Mouse (Mus musculus): Measurements from ENCODE around the gene Ccdc171. TPM values are rescaled to one million over a fixed set of nuclear protein-coding genes. Genes with fewer than 3 reads are reported as not detected.
A peak's percentile ranks its signal among the peaks of the same experiment; 100 is the strongest.
"Not testable (repeated sequence)": the region's sequence is repeated elsewhere in the genome, so short reads cannot be mapped to it uniquely, and the experiment has no call there.

Ccdc171 gene
- total RNA-seq, 2 experiments from 2014 or later: 0.59 to 0.70 TPM

- no peak overlapping the region for H3K4me3 ChIP-seq
- no peak overlapping the region for H3K27ac ChIP-seq
- no peak for DNase-seq
- intact Hi-C loops (cut with DNase I): no loop called here
- TF ChIP-seq CTCF (IDR thresholded peaks at IDR 0.05): no peak
These were observed 12.7 kb upstream of the Ccdc171 start for GRCm38 (mm10) chr4:83512644-83513043.

DNA sequence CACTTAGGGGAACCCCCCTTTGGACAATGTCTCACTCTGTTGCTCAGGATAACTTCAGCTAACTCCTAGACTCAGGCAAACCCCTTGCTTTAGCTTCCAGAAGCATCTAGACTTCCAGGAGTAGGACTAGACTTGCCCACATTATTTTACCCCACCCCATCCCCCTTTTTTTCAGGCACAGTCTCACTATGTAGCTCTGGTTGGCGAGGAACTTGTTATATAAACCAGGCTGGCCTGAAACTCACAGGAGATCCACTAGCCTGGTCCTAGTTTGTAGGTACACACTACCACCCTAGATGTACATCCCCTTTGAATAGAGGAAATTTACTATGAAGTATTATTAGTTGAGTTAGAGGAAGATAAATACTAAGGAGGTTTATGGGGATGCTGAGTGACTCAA, 11.2 kb upstream of the Ccdc171 start:
- Histone ChIP-seq H3K27ac (no peak overlapping the region), H3K4me3 (no peak overlapping the region)
- TF ChIP-seq CTCF (IDR thresholded peaks at IDR 0.05): no peak
- intact Hi-C loops (cut with DNase I): no loop called here
- no peak for DNase-seq

DNA sequence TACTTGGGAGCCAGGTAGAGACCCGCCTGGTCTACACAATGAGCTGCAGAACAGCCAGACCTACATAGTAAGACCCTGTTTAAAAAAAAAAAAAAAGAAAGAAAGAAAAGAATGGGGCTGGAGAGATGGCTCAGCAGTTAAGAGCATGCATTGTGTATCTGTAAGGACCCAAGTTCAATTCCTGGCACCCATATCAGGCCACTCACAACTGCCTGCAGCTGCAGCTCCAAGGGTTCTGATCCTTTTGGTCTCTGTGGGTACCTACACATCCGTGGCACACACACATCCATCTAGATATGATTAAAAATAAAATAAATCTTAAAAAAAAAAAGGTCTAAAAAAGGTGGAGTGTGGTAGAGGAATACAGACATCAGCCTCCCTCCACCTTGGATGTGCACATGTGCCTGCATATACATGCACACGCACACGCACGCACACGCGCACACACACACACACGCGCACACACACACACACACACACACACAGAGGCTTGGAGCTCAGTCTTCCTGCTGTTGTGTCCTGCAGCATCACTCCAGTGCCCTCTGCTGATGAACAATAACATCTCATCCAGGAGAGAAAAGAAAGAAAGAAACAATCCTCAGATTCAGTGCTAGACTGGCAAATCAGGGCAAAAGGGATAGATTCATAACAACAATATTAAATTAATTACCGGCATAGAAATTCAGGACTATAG, 10.2 kb upstream of the Ccdc171 start:
- intact Hi-C loops (cut with DNase I): no loop called here
- peak; percentile 29; the same call in 1 of the 2 replicates for TF ChIP-seq CTCF (IDR thresholded peaks at IDR 0.05)

GRCm38 (mm10) chr4:83516144-83516543, 9.2 kb upstream of the Ccdc171 start:
- H3K27ac ChIP-seq; intact Hi-C loops (cut with DNase I); H3K4me3 ChIP-seq; DNase-seq: not testable (repeated sequence)

More for the DNA sequence above, 10.2 kb upstream of the Ccdc171 start:
- DNase-seq: no peak
- no peak overlapping the region for H3K27ac ChIP-seq
- no peak overlapping the region for H3K4me3 ChIP-seq

- H3K27ac ChIP-seq: no peak overlapping the region
- intact Hi-C loops (cut with DNase I): no loop called here
- no peak for TF ChIP-seq CTCF (IDR thresholded peaks at IDR 0.05)
- DNase-seq: no peak
- H3K4me3 ChIP-seq: no peak overlapping the region
These were observed 6.2 kb upstream of the Ccdc171 start for GRCm38 (mm10) chr4:83519148-83519547.

- no peak for DNase-seq
- intact Hi-C loops (cut with DNase I): loop anchor here (10.0 kb wide), 1 partner anchor 55 kb away; no protein-coding TSS in a partner anchor
- no peak overlapping the region for H3K4me3 ChIP-seq
- no peak overlapping the region for H3K27ac ChIP-seq
- no peak for TF ChIP-seq CTCF (IDR thresholded peaks at IDR 0.05)
These were observed 5.5 kb upstream of the Ccdc171 start for GRCm38 (mm10) chr4:83519807-83520206.

- DNase-seq: no peak
- Histone ChIP-seq H3K4me3 (no peak overlapping the region), H3K27ac (no peak overlapping the region)
- TF ChIP-seq CTCF (IDR thresholded peaks at IDR 0.05): no peak
- intact Hi-C loops (cut with DNase I): loop anchor here (10.0 kb wide), 1 partner anchor 54 kb away; no protein-coding TSS in a partner anchor
These were observed 5.0 kb upstream of the Ccdc171 start for GRCm38 (mm10) chr4:83520308-83520707.

DNA sequence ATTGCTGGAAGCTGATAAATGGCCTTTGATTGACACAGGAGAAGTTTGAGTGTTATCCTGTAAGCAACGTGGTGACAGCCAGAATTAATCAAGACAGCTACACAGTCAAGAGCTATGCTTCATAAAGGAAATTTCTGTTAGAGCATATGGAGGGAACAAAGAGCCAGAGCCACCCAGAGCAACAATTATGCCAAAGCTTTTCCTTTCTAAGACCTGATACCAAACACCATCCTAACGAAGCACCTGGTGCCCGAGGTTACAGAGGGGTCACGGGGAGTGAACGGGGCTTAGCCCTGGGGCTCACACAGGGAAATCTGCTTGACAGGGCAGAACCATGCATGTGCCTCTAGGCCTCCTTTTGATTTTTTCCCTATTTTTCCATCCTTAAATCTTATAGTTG, 3.3 kb upstream of the Ccdc171 start:
- intact Hi-C loops (cut with DNase I): loop anchor here (10.0 kb wide), 1 partner anchor 53 kb away; no protein-coding TSS in a partner anchor
- no peak for TF ChIP-seq CTCF (IDR thresholded peaks at IDR 0.05)
- H3K4me3 ChIP-seq: no peak overlapping the region

GRCm38 (mm10) chr4:83524456-83524842, 896 bp upstream of the Ccdc171 start:
- peak overlapping the region; percentile 97 for H3K27ac ChIP-seq
- H3K4me3 ChIP-seq: peak overlapping the region; percentile 76
- DNase-seq: no peak
- intact Hi-C loops (cut with DNase I): loop anchor here (2.0 to 10.0 kb wide), 2 partner anchors 38 to 50 kb away; partner anchors contain the start of gene Psip1
- no peak for TF ChIP-seq CTCF (IDR thresholded peaks at IDR 0.05)

More for the DNA sequence above, 3.3 kb upstream of the Ccdc171 start:
- no peak overlapping the region for H3K27ac ChIP-seq
- DNase-seq: no peak

DNA sequence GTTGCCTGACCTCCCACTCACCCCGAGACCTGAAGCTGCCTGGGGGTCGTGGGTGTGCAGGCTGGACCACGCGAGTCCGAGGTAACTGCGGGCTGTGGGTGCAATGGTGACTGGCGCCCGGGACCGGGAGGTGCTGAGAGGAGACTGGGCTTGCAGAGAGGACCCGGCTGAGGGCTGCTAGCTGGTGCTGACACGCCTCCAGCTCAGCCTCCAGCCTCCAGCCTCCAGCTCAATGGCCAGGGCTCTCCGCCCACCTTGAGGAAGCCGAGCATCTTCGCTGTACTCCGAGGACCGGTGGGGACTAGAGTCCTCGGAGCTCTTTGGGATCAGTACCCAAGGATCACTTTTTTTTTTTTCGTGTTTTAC, 328 bp downstream of the Ccdc171 start:
- H3K4me3 ChIP-seq: peak overlapping the region; percentile 76
- peak; percentile 63 for DNase-seq
- intact Hi-C loops (cut with DNase I): loop anchor here (2.0 to 10.0 kb wide), 4 partner anchors 39 to 223 kb away; partner anchors contain the start of genes Psip1 and Snapc3
- peak overlapping the region; percentile 97 for H3K27ac ChIP-seq
- TF ChIP-seq CTCF (IDR thresholded peaks at IDR 0.05): no peak

DNA sequence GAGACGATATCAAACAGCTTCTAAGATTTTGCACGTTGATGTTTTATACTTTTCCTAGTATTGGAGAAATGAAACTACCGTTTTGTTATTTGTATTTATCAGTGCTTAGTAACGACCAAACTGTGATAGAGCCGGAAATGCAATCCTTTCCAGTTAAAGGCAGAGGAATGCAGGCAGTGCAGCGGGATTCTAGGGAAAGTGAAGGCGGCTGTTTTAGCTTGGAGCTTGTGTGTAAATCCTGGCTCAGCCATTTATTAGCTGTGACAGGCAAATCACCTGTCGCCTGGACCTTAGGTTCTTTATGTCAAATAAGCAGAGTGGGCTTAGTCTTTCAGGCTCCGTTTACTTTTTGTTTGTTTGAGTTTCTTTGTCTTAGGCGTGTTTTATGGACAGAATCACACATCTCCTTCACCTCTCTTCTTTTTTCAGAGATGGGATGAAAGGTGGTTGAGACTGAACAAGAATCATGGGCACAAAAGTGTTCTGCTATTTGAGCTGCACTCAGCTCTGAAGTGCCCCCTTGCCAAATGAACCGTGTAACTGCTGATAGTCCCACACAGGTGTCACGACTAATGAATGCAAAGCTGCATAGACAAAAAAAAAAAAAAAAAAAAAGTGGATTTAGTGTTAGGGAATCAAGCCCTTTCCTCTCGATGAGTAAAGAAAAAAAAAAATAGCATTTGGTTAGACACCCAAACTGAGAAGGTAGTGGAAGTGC, 1.1 kb downstream of the Ccdc171 start:
- DNase-seq: no peak
- TF ChIP-seq CTCF (IDR thresholded peaks at IDR 0.05): no peak
- peak overlapping the region; percentile 76 for H3K4me3 ChIP-seq
- peak overlapping the region; percentile 97; the same call in 1 of the 2 replicates for H3K27ac ChIP-seq
- intact Hi-C loops (cut with DNase I): loop anchor here (5.0 to 10.0 kb wide), 3 partner anchors 48 to 224 kb away; partner anchors contain the start of gene Snapc3

- intact Hi-C loops (cut with DNase I): loop anchor here (5.0 to 10.0 kb wide), 3 partner anchors 48 to 225 kb away; partner anchors contain the start of gene Snapc3
- H3K4me3 ChIP-seq: no peak overlapping the region
- no peak overlapping the region for H3K27ac ChIP-seq
- TF ChIP-seq CTCF (IDR thresholded peaks at IDR 0.05): no peak
- no peak for DNase-seq
These were observed 1.6 kb downstream of the Ccdc171 start for GRCm38 (mm10) chr4:83526988-83527334.

GRCm38 (mm10) chr4:83527921-83528320, 2.6 kb downstream of the Ccdc171 start:
- DNase-seq: no peak
- TF ChIP-seq CTCF (IDR thresholded peaks at IDR 0.05): peak; percentile 58
- intact Hi-C loops (cut with DNase I): loop anchor here (5.0 to 10.0 kb wide), 3 partner anchors 47 to 226 kb away; partner anchors contain the start of gene Snapc3
- no peak overlapping the region for H3K27ac ChIP-seq
- H3K4me3 ChIP-seq: no peak overlapping the region

All from gastrocnemius, adult 2 months (tissue).